Mouse (Mus musculus): Measurements from ENCODE around the gene Ksr2.

GRCm38 (mm10) chr5:117723316-117723715 is 309.5 kb downstream of the Ksr2 start:
- no peak for TF ChIP-seq CTCF (IDR thresholded peaks at IDR 0.05; ENCODE audit: borderline replicate concordance, insufficient read depth, low read length)
- TF ChIP-seq POLR2A (IDR thresholded peaks at IDR 0.05; ENCODE audit: low read depth, low read length): no peak
